Mouse (Mus musculus): Measurements from ENCODE around the gene Il21r.

Il21r gene

GRCm38 (mm10) chr7:125603185-125603631 lies at the start of gene Il21r:
Il21r (plus strand) TSS chr7:125603429.
- peak; percentile 71 to 77 for DNase-seq

- no peak for DNase-seq
Observed at GRCm38 (mm10) chr7:125553653-125554428, 49.4 kb upstream of the Il21r start.

GRCm38 (mm10) chr7:125554456-125555114 lies 48.6 kb upstream of the Il21r start:
- no peak for DNase-seq

DNA sequence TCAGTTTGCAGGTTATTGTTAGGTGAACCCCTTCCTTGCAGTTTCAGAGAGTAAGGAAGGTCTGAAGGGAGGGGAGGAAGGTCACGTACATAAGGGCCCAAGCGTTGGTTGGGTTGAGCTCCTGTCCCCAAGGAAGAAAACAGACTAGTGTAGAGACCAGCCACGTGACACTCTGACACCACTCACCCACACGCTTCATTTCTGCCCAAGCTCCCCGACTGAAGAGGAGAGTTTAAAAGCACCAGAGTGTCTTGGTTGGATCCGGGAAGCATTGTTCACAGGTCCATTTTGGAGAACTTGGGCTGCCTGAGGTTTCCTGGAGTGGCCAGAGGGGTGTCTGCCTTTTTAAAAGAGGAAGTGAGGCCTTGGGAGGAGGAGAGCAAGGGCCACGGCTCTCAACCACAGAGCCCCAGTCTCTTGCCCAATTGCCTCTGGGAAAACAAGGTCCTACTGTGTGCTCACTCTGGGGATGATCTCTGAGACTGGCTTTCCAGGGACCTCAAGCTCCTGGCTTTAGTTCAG lies 47.8 kb upstream of the Il21r start:
- no peak for DNase-seq

DNA sequence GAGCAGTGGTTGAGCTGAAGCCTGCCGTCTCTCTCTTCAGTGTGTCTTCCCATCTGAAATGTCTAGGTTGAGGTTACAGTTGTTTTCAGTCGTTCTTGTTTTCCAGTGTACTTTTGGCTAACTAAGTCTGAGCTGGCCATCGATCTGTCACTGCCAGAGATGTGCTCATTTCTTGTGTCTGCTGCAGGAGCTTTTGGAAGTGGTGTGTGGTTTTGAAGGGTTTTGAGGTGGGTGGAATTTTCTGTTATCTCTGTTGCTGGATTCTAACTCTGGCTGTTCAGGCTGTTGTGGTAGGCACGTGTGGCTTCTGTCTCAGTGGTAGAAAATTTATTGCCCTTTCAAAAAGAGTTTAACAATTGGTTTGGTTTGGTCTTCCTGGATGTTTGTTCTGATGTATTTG lies 47.1 kb upstream of the Il21r start:
- DNase-seq = no peak

- DNase-seq = no peak
Observed at GRCm38 (mm10) chr7:125556865-125557264, 46.4 kb upstream of the Il21r start.

- no peak for DNase-seq
Observed at GRCm38 (mm10) chr7:125558401-125558945, 44.8 kb upstream of the Il21r start.

DNA sequence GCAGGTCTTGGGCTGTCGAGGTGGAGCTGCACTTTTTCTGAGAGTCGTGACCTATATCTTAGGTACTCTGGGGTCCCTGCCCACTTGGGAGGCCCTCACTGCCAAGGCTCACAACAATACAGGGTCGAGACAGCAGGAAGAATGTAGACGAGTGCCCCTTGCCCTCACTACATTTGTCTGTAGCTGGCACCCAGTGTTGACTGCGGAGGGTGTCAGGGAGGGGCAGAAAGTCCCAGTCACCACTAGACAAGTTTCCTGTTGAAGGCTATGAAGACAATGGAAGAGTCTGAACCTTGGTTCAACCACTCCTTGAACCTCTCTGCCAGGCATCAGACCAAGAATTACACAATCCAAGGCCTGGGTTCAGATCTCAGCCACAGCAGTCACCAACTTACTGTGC lies 44.2 kb upstream of the Il21r start:
- DNase-seq = no peak

- DNase-seq = no peak
Observed at GRCm38 (mm10) chr7:125559537-125559936, 43.7 kb upstream of the Il21r start.

GRCm38 (mm10) chr7:125560146-125560785 lies 43.0 kb upstream of the Il21r start:
- DNase-seq = peak in 1 of 2 experiments; percentile 16

DNA sequence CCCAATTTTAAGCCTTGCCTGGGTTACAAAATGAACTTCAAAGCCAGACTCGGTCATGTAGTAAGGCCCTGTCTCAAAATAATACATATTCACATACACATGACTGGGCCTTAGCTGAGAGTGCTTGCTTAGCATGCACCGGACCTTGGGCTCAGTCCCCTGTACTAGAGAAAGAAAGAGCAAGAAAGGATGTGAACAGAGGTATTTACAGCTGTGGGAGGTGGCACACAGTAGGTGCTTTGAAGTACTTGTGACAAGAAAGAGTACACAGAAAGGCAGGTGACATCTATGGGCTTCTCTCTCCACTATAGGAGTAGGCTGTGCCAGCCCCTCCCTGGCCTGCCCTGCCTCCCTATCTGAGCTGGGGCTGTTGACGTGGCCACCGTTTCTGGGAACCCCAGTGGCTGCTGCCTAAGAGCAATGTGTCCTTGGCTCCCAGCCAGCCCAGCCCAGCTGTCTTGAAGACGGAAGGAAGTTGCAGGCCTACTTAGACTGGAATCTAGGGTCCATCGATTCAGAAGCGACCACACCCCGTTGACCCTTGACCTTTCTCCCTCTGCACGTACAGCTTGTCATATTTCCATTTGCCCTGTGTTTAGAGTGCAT lies 42.0 kb upstream of the Il21r start:
- DNase-seq = peak; percentile 73 to 77

- DNase-seq = no peak
Observed at GRCm38 (mm10) chr7:125562413-125562812, 40.8 kb upstream of the Il21r start.

- DNase-seq = no peak
Observed at GRCm38 (mm10) chr7:125563093-125563492, 40.1 kb upstream of the Il21r start.

- DNase-seq = no peak
Observed at GRCm38 (mm10) chr7:125564316-125565024, 38.8 kb upstream of the Il21r start.

GRCm38 (mm10) chr7:125565516-125566285 lies 37.5 kb upstream of the Il21r start:
- no peak for DNase-seq

- no peak for DNase-seq
Observed at GRCm38 (mm10) chr7:125566420-125566819, 36.8 kb upstream of the Il21r start.

DNA sequence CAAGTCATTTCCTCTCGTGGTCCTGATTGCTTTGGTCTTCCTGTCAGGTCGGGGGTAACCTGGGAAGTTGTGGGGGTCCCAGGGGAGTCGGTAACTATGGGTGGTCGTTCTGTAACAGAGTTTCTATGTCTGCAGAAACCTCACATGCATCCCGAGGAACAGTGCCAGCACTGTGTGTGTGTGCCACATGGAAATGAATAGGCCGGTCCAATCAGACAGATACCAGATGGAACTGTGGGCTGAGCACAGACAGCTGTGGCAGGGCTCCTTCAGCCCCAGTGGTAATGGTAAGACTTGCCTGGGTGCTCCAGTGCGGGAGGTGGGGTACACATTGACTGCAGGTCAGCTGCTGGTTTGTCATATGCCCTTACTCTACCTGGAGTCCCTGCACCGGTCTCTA lies 34.3 kb upstream of the Il21r start:
- no peak for DNase-seq

DNA sequence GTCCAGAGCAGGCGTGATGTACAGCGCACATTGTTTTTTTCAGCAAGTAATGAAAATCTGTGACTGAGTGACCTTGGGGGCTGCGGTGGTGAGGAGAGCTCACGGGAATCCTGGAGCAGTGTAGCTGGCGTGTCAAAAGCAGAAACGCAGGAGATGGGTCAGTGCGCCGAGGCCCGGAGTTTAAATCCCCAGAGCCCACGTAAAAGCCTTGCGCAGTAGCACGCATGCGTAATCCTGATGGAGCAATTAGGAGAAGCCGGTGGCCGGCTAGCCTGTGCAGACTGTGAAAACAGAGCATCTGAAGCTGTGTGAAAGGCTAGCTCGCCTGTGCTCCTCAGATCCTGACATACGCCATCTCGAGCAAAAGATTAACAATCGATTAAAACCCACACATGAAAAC lies 31.3 kb upstream of the Il21r start:
- DNase-seq = no peak

GRCm38 (mm10) chr7:125572737-125573136 lies 30.5 kb upstream of the Il21r start:
- no peak for DNase-seq

DNA sequence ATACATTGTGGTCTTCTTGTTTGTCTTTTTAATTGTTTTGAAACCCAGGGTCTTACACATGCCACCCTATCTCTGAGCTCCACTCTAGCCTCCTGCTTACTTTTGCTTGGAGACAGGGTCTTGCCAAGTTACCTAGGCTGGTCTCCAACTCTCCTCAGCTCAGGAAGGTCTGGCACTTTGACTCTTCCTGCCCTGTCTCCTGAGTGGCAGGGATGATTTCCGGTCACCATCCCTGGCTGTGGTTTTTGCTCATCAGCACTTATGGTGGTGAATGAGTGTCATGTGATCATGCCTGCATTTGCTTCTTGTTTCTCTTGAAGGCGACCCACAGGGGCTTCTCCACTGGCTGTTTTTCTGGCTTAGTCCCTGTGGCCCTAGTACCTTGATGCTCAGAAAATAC lies 29.4 kb upstream of the Il21r start:
- DNase-seq = no peak

GRCm38 (mm10) chr7:125574832-125575231 lies 28.4 kb upstream of the Il21r start:
- no peak for DNase-seq
